Mouse (Mus musculus) liver, adult 2 months (tissue): ENCODE measurements around the gene Tmem179.
A peak's percentile ranks its signal among the peaks of the same experiment; 100 is the strongest.

Experiments used
- CTCF ChIP-seq: fragments of 200-500 bp; IDR thresholded peaks from 2 replicates; pipeline ENCODE4 v1.5.1; 2011; ENCODE audit warnings: low read depth, low read length, control low read depth
- POLR2A ChIP-seq: fragments of 200-500 bp; IDR thresholded peaks from 2 replicates; pipeline ENCODE4 v1.6.1; 2011; ENCODE audit warnings: low read length, control low read depth; ENCODE audit not compliant: insufficient read depth; ENCODE audit errors: extremely low read depth

GRCm38 (mm10) chr12:112450883-112451282 is 65.7 kb downstream of the Tmem179 start:
- peak; percentile 59 for TF ChIP-seq CTCF
- TF ChIP-seq POLR2A, result no peak
